Mouse (Mus musculus) kidney, postnatal 0 days (tissue): ENCODE results near the gene Ggt5. TPM values are rescaled to one million over a fixed set of nuclear protein-coding genes. Genes with fewer than 3 reads are reported as not detected.

Experiments used
- ATAC-seq: fragments of 200-750 bp; cut with Nextera tagmentation; replicated peaks from 2 replicates; pipeline ENCODE4 v1.8.0; 2017; ENCODE audit warnings: low read depth, moderate number of reproducible peaks, moderate TSS enrichment, moderate library complexity; ENCODE audit not compliant: low FRiP score
- DNase-seq: peaks from one replicate; pipeline ENCODE4 v3.0.0-alpha.2; 2016; ENCODE audit warnings: low spot score
- H3K27ac ChIP-seq: fragments of 300-500 bp; sonication (generic); 2 replicates; pipeline ENCODE4 v1.5.1; 2014; ENCODE audit warnings: mild to moderate bottlenecking
- H3K27me3 ChIP-seq: fragments of 300-500 bp; sonication (generic); 2 replicates; pipeline ENCODE4 v1.6.1; 2014; ENCODE audit warnings: low read length, mixed read lengths; ENCODE audit not compliant: insufficient read depth
- H3K36me3 ChIP-seq: fragments of 300-500 bp; sonication (generic); 2 replicates; pipeline ENCODE4 v1.6.1; 2014; ENCODE audit warnings: low read length, mixed read lengths; ENCODE audit not compliant: insufficient read depth
- H3K4me1 ChIP-seq: fragments of 300-500 bp; sonication (generic); replicated peaks from 2 replicates; pipeline ENCODE4 v1.6.1; 2014; ENCODE audit warnings: antibody characterized with exemption, low read length, mixed read lengths; ENCODE audit not compliant: insufficient read depth
- H3K4me2 ChIP-seq: fragments of 300-500 bp; sonication (generic); 2 replicates; pipeline ENCODE4 v1.6.1; 2014; ENCODE audit warnings: mild to moderate bottlenecking, low read length, moderate library complexity, mixed read lengths
- H3K4me3 ChIP-seq: fragments of 300-500 bp; sonication (generic); replicated peaks from 2 replicates; pipeline ENCODE4 v1.5.1; 2014; ENCODE audit warnings: low read depth, low read length
- H3K9ac ChIP-seq: fragments of 300-500 bp; sonication (generic); 2 replicates; pipeline ENCODE4 v1.6.1; 2014; ENCODE audit warnings: low read depth, low read length
- H3K9me3 ChIP-seq: fragments of 300-500 bp; sonication (generic); replicated peaks from 2 replicates; pipeline ENCODE4 v1.6.1; 2016; ENCODE audit warnings: low read length, inconsistent platforms, mixed read lengths
- CTCF ChIP-seq: IDR thresholded peaks from 2 replicates; pipeline ENCODE4 v1.5.1; 2016; ENCODE audit warnings: antibody characterized with exemption, low read depth, mild to moderate bottlenecking, moderate library complexity
- WGBS: fragments of 180-500 bp; shearing (Covaris S2); extraction: QIAGEN DNeasy Blood & Tissue Kit; methylation state at CpG from one replicate; pipeline ENCODE4 v1.1.7; 2014; 5-methylcytosine and 5-hydroxymethylcytosine counted together
- polyA plus RNA-seq: library from polyadenylated mRNA; unstranded; fragments of >200 nt; fragmentation: Nextera tagmentation; extraction: Ambion mirVana; gene quantifications from 2 replicates; pipeline ENCODE4 v1.2.1, GENCODE M21; 2015

Gene Ggt5
- polyA plus RNA-seq, result 4.2 and 5.1 TPM in 2 replicates

GRCm38 (mm10) chr10:75589129-75589528 is at the start of gene Ggt5:
Ggt5 (plus strand) TSS chr10:75589340.
- Histone ChIP-seq H3K27ac (peak within 1 kb of the TSS; percentile 80), H3K9ac (peak within 1 kb of the TSS; percentile 24; the same call in 1 of the 2 replicates), H3K4me3 (no peak within 1 kb of the TSS), H3K36me3 (no peaks in the 10 kb centered on the region), H3K4me2 (peak within 1 kb of the TSS; percentile 44), H3K4me1 (peaks cover 30% of the 10 kb centered on the region), H3K27me3 (no peaks in the 10 kb centered on the region), H3K9me3 (no peaks in the 10 kb centered on the region)
- no peak for TF ChIP-seq CTCF
- 0 out of 2 replicates have a peak, but pooled peaks have one; percentile 10 for ATAC-seq
- WGBS, result 7% methylated on average over 5 of the region's 5 CpGs
- DNase-seq, result peak; percentile 90

- Histone ChIP-seq H3K4me1 (peaks cover 14% of the 10 kb centered on the region; the same call in 1 of the 2 replicates), H3K4me2 (no peak overlapping the region), H3K9ac (no peak overlapping the region), H3K4me3 (no peak overlapping the region), H3K27ac (peak overlapping the region; percentile 8; the same call in 1 of the 2 replicates), H3K9me3 (no peaks in the 10 kb centered on the region), H3K36me3 (no peaks in the 10 kb centered on the region), H3K27me3 (no peaks in the 10 kb centered on the region)
- DNase-seq (no peak), ATAC-seq (no peak)
- 51% methylated on average over 7 of the region's 7 CpGs for whole genome bisulfite sequencing
- no peak for TF ChIP-seq CTCF
These were observed 41.2 kb upstream of the Ggt5 start for GRCm38 (mm10) chr10:75547901-75548300.

GRCm38 (mm10) chr10:75548486-75548885 is 40.7 kb upstream of the Ggt5 start:
- 25% methylated on average over 14 of the region's 14 CpGs for WGBS
- Histone ChIP-seq H3K4me1 (peaks cover 16% of the 10 kb centered on the region; the same call in 1 of the 2 replicates), H3K4me3 (no peak overlapping the region), H3K4me2 (no peak overlapping the region), H3K9ac (no peak overlapping the region), H3K27me3 (no peaks in the 10 kb centered on the region), H3K36me3 (no peaks in the 10 kb centered on the region), H3K27ac (no peak overlapping the region), H3K9me3 (no peaks in the 10 kb centered on the region)
- no peak for DNase-seq
- peak; percentile 30; the same call in 1 of the 2 replicates for ATAC-seq
- TF ChIP-seq CTCF, result no peak; the same call in 1 of the 2 replicates

- Histone ChIP-seq H3K36me3 (no peaks in the 10 kb centered on the region), H3K4me1 (peaks cover 16% of the 10 kb centered on the region; the same call in 1 of the 2 replicates), H3K9ac (no peak overlapping the region), H3K27ac (no peak overlapping the region), H3K4me2 (no peak overlapping the region), H3K27me3 (no peaks in the 10 kb centered on the region), H3K4me3 (no peak overlapping the region), H3K9me3 (no peaks in the 10 kb centered on the region)
- no peak for TF ChIP-seq CTCF
- DNase-seq (peak; percentile 85), ATAC-seq (peak; percentile 48; the same call in 1 of the 2 replicates)
- 18% methylated on average over 7 of the region's 7 CpGs for WGBS
These were observed 39.3 kb upstream of the Ggt5 start for GRCm38 (mm10) chr10:75549886-75550285.

- 24% methylated on average over 12 of the region's 12 CpGs for WGBS
- Histone ChIP-seq H3K27ac (no peak overlapping the region), H3K9ac (no peak overlapping the region), H3K4me1 (peaks cover 16% of the 10 kb centered on the region; the same call in 1 of the 2 replicates), H3K9me3 (no peaks in the 10 kb centered on the region), H3K4me2 (peak overlapping the region; percentile 11; the same call in 1 of the 2 replicates), H3K36me3 (no peaks in the 10 kb centered on the region), H3K27me3 (no peaks in the 10 kb centered on the region), H3K4me3 (no peak overlapping the region)
- ATAC-seq (0 out of 2 replicates have a peak, but pooled peaks have one; percentile 37), DNase-seq (peak; percentile 54)
- peak; percentile 19; the same call in 1 of the 2 replicates for TF ChIP-seq CTCF
These were observed 38.0 kb upstream of the Ggt5 start for GRCm38 (mm10) chr10:75551175-75551574.

- H3K27ac ChIP-seq, result no peak overlapping the region
- H3K9me3 ChIP-seq, result no peaks in the 10 kb centered on the region
- TF ChIP-seq CTCF, result no peak
- WGBS, result 48% methylated on average over 2 of the region's 2 CpGs
- H3K4me3 ChIP-seq, result no peak overlapping the region
- no peak overlapping the region for H3K4me2 ChIP-seq
- H3K9ac ChIP-seq, result no peak overlapping the region
- H3K27me3 ChIP-seq, result no peaks in the 10 kb centered on the region
- DNase-seq (no peak), ATAC-seq (no peak)
- H3K4me1 ChIP-seq, result peaks cover 16% of the 10 kb centered on the region; the same call in 1 of the 2 replicates
- no peaks in the 10 kb centered on the region for H3K36me3 ChIP-seq
These were observed 37.0 kb upstream of the Ggt5 start for GRCm38 (mm10) chr10:75552106-75552505.
